Mouse (Mus musculus): ENCODE measurements around the gene Sppl2b. TPM values are rescaled to one million over a fixed set of nuclear protein-coding genes. Genes with fewer than 3 reads are reported as not detected.
"Not testable (repeated sequence)": the region's sequence is repeated elsewhere in the genome, so short reads cannot be mapped to it uniquely, and the experiment has no call there.

The Sppl2b gene
- polyA plus RNA-seq, 1 experiment from 2014 or later = 34.3 TPM

DNA sequence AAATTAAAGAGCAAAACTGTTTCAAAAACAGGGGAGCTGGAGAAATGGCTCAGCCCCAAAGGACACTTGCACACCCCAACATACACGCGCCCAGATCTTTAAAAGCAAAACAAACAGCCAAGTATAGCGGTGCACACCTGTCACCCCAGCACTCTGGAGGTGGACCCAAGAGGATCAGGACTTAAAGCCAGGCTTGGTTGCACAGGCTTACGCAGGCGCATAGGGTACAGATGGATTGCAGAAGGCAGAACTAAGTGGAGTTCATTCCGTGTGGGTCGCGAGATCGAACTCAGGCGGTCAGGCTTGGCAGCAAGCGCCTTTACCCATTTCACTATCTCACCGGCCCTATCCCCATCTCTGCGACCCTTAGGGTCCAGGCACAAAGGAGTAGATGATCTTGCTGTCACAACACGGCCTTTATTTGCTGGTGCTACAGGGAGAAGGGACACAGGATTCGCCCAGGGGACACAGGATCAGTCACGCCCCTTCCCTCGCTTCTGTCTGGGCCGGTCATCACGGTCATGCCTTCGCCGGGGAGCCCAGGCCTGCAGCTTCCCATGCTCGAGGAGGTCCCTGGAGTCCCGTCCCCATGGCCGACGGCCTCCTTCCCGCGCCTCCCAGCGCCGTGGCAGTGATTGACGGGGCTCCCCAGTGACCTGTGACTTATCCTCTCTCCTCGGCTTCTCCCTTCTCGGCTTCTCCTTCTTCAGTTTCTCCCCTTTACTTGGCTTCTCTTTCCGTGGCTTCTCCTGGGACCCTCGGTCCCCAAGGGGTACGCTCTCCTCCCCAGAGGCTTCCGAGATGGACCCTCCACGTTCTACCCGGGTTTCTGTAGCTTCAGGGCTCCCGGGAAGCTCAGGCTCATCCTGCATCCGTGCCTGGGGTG is 46.7 kb upstream of the Sppl2b start:
- Histone ChIP-seq H3K4me1 (replicated peaks; ENCODE audit: insufficient read depth, low read length) (peaks cover 34% of the 10 kb centered on the region), H3K4me2 (ENCODE audit: low read length) (peak overlapping the region; percentile 89), H3K27me3 (ENCODE audit: insufficient read depth, low read length) (no peaks in the 10 kb centered on the region), H3K4me3 (replicated peaks; ENCODE audit: low read depth, low read length) (no peak overlapping the region; the same call in 1 of the 2 replicates), H3K36me3 (ENCODE audit: insufficient read depth, low read length) (peaks cover 16% of the 10 kb centered on the region), H3K27ac (no peak overlapping the region), H3K9me3 (replicated peaks; ENCODE audit: low read length) (no peaks in the 10 kb centered on the region), H3K9ac (ENCODE audit: low read depth, low read length) (peak overlapping the region; percentile 20)
- WGBS = 17% methylated on average over 40 of the region's 40 CpGs
- DNase-seq (ENCODE audit: low spot score) (no peak), ATAC-seq (replicated peaks; ENCODE audit: low FRiP score, low read depth) (no peak)
- TF ChIP-seq CTCF (IDR thresholded peaks at IDR 0.05; ENCODE audit: low read depth) = no peak

GRCm38 (mm10) chr10:80808985-80809632 is 46.0 kb upstream of the Sppl2b start:
- 5% methylated on average over 18 of the region's 18 CpGs for WGBS
- peak; percentile 66 for DNase-seq (ENCODE audit: low spot score)
- no peak for TF ChIP-seq CTCF (IDR thresholded peaks at IDR 0.05; ENCODE audit: low read depth)
- Histone ChIP-seq H3K27ac (no peak overlapping the region), H3K36me3 (ENCODE audit: insufficient read depth, low read length) (peaks cover 8% of the 10 kb centered on the region), H3K4me2 (ENCODE audit: low read length) (peak overlapping the region; percentile 89), H3K4me3 (replicated peaks; ENCODE audit: low read depth, low read length) (no peak overlapping the region; the same call in 1 of the 2 replicates), H3K4me1 (replicated peaks; ENCODE audit: insufficient read depth, low read length) (peaks cover 34% of the 10 kb centered on the region), H3K9ac (ENCODE audit: low read depth, low read length) (peak overlapping the region; percentile 20), H3K27me3 (ENCODE audit: insufficient read depth, low read length) (no peaks in the 10 kb centered on the region), H3K9me3 (replicated peaks; ENCODE audit: low read length) (no peaks in the 10 kb centered on the region)
- ATAC-seq (replicated peaks; ENCODE audit: low FRiP score, low read depth) = no peak

GRCm38 (mm10) chr10:80810084-80810483 is 45.0 kb upstream of the Sppl2b start:
- 4% methylated on average over 19 of the region's 20 CpGs for WGBS
- H3K9me3 ChIP-seq (replicated peaks; ENCODE audit: low read length) = no peaks in the 10 kb centered on the region
- no peak for DNase-seq (ENCODE audit: low spot score)
- no peaks in the 10 kb centered on the region for H3K27me3 ChIP-seq (ENCODE audit: insufficient read depth, low read length)
- TF ChIP-seq CTCF (IDR thresholded peaks at IDR 0.05; ENCODE audit: low read depth) = no peak
- no peak overlapping the region for H3K27ac ChIP-seq
- peaks cover 34% of the 10 kb centered on the region for H3K4me1 ChIP-seq (replicated peaks; ENCODE audit: insufficient read depth, low read length)
- H3K4me3 ChIP-seq (replicated peaks; ENCODE audit: low read depth, low read length) = no peak overlapping the region
- H3K9ac ChIP-seq (ENCODE audit: low read depth, low read length) = peak overlapping the region; percentile 38; the same call in 1 of the 2 replicates
- no peaks in the 10 kb centered on the region for H3K36me3 ChIP-seq (ENCODE audit: insufficient read depth, low read length)
- no peak for ATAC-seq (replicated peaks; ENCODE audit: low FRiP score, low read depth)
- H3K4me2 ChIP-seq (ENCODE audit: low read length) = peak overlapping the region; percentile 25

GRCm38 (mm10) chr10:80812391-80813041 is 42.6 kb upstream of the Sppl2b start:
- no peak overlapping the region for H3K9ac ChIP-seq (ENCODE audit: low read depth, low read length)

GRCm38 (mm10) chr10:80813366-80813765 is 41.7 kb upstream of the Sppl2b start, which contains the start of gene Jsrp1:
Gene Jsrp1 (minus strand): TSS chr10:80813498.
- Histone ChIP-seq H3K9ac (ENCODE audit: low read depth, low read length) (no peak within 1 kb of the TSS), H3K4me1 (replicated peaks; ENCODE audit: insufficient read depth, low read length) (peaks cover 12% of the 10 kb centered on the region), H3K36me3 (ENCODE audit: insufficient read depth, low read length) (no peaks in the 10 kb centered on the region), H3K9me3 (replicated peaks; ENCODE audit: low read length) (no peaks in the 10 kb centered on the region), H3K27ac (no peak within 1 kb of the TSS), H3K4me3 (replicated peaks; ENCODE audit: low read depth, low read length) (no peak within 1 kb of the TSS), H3K4me2 (ENCODE audit: low read length) (no peak within 1 kb of the TSS), H3K27me3 (ENCODE audit: insufficient read depth, low read length) (no peaks in the 10 kb centered on the region)
- WGBS = 70% methylated on average over 4 of the region's 4 CpGs
- no peak for ATAC-seq (replicated peaks; ENCODE audit: low FRiP score, low read depth)
- no peak for TF ChIP-seq CTCF (IDR thresholded peaks at IDR 0.05; ENCODE audit: low read depth)
- no peak for DNase-seq (ENCODE audit: low spot score)

More at GRCm38 (mm10) chr10:80812391-80813041, 42.6 kb upstream of the Sppl2b start:
- no peaks in the 10 kb centered on the region for H3K27me3 ChIP-seq (ENCODE audit: insufficient read depth, low read length)
- no peak for TF ChIP-seq CTCF (IDR thresholded peaks at IDR 0.05; ENCODE audit: low read depth)
- no peak overlapping the region for H3K27ac ChIP-seq
- no peak for DNase-seq (ENCODE audit: low spot score)
- no peak for ATAC-seq (replicated peaks; ENCODE audit: low FRiP score, low read depth)
- no peak overlapping the region for H3K4me3 ChIP-seq (replicated peaks; ENCODE audit: low read depth, low read length)
- no peaks in the 10 kb centered on the region for H3K9me3 ChIP-seq (replicated peaks; ENCODE audit: low read length)
- H3K4me1 ChIP-seq (replicated peaks; ENCODE audit: insufficient read depth, low read length) = peaks cover 21% of the 10 kb centered on the region
- 22% methylated on average over 5 of the region's 5 CpGs for WGBS
- no peaks in the 10 kb centered on the region for H3K36me3 ChIP-seq (ENCODE audit: insufficient read depth, low read length)
- H3K4me2 ChIP-seq (ENCODE audit: low read length) = no peak overlapping the region

DNA sequence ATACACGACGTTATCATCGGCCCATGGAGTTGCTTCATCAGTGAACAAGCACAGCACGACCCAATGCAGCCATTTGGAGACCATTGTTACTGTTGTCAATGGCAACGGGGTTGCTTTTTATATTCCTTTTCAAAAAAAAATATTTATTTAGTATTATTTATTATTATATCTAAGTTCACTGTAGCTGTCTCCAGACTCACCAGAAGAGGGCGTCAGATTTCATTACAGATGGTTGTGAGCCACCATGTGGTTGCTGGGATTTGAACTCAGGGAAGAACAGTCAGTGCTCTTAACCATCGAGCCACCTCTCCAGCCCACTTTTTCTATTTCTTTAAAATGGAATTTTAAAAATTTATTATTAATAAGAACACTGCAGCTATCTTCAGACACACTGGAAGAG is 40.3 kb upstream of the Sppl2b start:
- Histone ChIP-seq H3K9ac (ENCODE audit: low read depth, low read length) (no peak overlapping the region), H3K27ac (no peak overlapping the region), H3K27me3 (ENCODE audit: insufficient read depth, low read length) (no peaks in the 10 kb centered on the region), H3K36me3 (ENCODE audit: insufficient read depth, low read length) (no peaks in the 10 kb centered on the region), H3K4me2 (ENCODE audit: low read length) (no peak overlapping the region), H3K4me3 (replicated peaks; ENCODE audit: low read depth, low read length) (no peak overlapping the region), H3K9me3 (replicated peaks; ENCODE audit: low read length) (no peaks in the 10 kb centered on the region), H3K4me1 (replicated peaks; ENCODE audit: insufficient read depth, low read length) (peaks cover 5% of the 10 kb centered on the region; the same call in 1 of the 2 replicates)
- no peak for ATAC-seq (replicated peaks; ENCODE audit: low FRiP score, low read depth)
- TF ChIP-seq CTCF (IDR thresholded peaks at IDR 0.05; ENCODE audit: low read depth) = peak; percentile 35
- 60% methylated on average over 7 of the region's 7 CpGs for WGBS
- no peak for DNase-seq (ENCODE audit: low spot score)

GRCm38 (mm10) chr10:80816303-80816702 is 38.8 kb upstream of the Sppl2b start:
- not testable (repeated sequence) for H3K4me2 ChIP-seq (ENCODE audit: low read length); H3K4me1 ChIP-seq (replicated peaks; ENCODE audit: insufficient read depth, low read length); ATAC-seq (replicated peaks; ENCODE audit: low FRiP score, low read depth); H3K9ac ChIP-seq (ENCODE audit: low read depth, low read length); H3K4me3 ChIP-seq (replicated peaks; ENCODE audit: low read depth, low read length); H3K27me3 ChIP-seq (ENCODE audit: insufficient read depth, low read length); H3K27ac ChIP-seq; H3K36me3 ChIP-seq (ENCODE audit: insufficient read depth, low read length); DNase-seq (ENCODE audit: low spot score); H3K9me3 ChIP-seq (replicated peaks; ENCODE audit: low read length)
- 78% methylated on average over 3 of the region's 3 CpGs for WGBS
